Mouse (Mus musculus) midbrain, embryonic 10.5 days (tissue): ENCODE measurements around the gene Scp2d1. TPM values are rescaled to one million over a fixed set of nuclear protein-coding genes. Genes with fewer than 3 reads are reported as not detected.

Experiments used
- DNase-seq: peaks from one replicate; pipeline ENCODE4 v3.0.0-alpha.2; 2017; ENCODE audit warnings: low spot score
- H3K27ac ChIP-seq: fragments of 300-500 bp; sonication (generic); replicated peaks from 2 replicates; pipeline ENCODE4 v1.5.1; 2016; ENCODE audit warnings: mild to moderate bottlenecking
- H3K27me3 ChIP-seq: fragments of 300-500 bp; sonication (generic); 2 replicates; pipeline ENCODE4 v1.6.1; 2016; ENCODE audit warnings: low read depth, mild to moderate bottlenecking; ENCODE audit not compliant: poor library complexity, severe bottlenecking
- H3K36me3 ChIP-seq: fragments of 300-500 bp; sonication (generic); 2 replicates; pipeline ENCODE4 v1.6.1; 2016; ENCODE audit warnings: mild to moderate bottlenecking, moderate library complexity
- H3K4me1 ChIP-seq: fragments of 300-500 bp; sonication (generic); 2 replicates; pipeline ENCODE4 v1.6.1; 2016
- H3K4me3 ChIP-seq: fragments of 300-500 bp; sonication (generic); 2 replicates; pipeline ENCODE4 v1.5.1; 2016; ENCODE audit warnings: mild to moderate bottlenecking, moderate library complexity
- H3K9me3 ChIP-seq: fragments of 300-500 bp; sonication (generic); replicated peaks from 2 replicates; pipeline ENCODE4 v1.6.1; 2016; ENCODE audit warnings: mild to moderate bottlenecking
- WGBS: fragments of 180-500 bp; shearing (Covaris S2); methylation state at CpG from one replicate; pipeline ENCODE4 v1.1.7; 2016; 5-methylcytosine and 5-hydroxymethylcytosine counted together
- polyA plus RNA-seq: library from polyadenylated mRNA; unstranded; fragments of >200 nt; fragmentation: Nextera tagmentation; extraction: Ambion mirVana; gene quantifications from 2 replicates; pipeline ENCODE4 v1.2.1, GENCODE M21; 2016

The Scp2d1 gene
- polyA plus RNA-seq, 1 experiment from 2014 or later: not detected

DNA sequence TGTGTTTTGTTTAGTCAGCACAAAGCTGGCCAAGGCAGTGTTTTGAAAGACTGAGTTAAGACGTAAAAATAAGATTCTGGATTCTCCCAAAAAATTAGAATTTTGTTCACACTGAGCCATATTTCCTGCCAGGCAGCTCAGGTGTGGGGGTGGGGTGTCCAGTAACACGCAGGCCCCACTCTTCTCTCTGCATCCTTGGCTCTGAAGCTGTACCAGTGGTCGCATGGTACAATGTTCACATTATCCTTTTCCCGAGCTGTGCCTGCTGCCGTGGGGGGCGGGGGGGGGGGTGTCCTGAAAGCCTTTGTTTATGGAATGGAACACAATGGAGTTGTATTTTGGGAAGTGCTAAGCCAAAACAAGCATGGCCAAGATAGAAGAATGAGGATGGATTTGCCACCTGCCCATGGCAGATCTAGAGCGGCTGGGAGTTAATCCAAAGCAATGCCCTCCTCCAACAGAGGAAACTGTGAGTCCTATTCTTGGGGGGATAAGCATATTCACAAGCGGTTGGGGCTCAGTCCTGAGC lies 5.1 kb downstream of the Scp2d1 start:
- WGBS: 72% methylated on average over 8 of the region's 8 CpGs
- no peaks in the 10 kb centered on the region for H3K27me3 ChIP-seq

DNA sequence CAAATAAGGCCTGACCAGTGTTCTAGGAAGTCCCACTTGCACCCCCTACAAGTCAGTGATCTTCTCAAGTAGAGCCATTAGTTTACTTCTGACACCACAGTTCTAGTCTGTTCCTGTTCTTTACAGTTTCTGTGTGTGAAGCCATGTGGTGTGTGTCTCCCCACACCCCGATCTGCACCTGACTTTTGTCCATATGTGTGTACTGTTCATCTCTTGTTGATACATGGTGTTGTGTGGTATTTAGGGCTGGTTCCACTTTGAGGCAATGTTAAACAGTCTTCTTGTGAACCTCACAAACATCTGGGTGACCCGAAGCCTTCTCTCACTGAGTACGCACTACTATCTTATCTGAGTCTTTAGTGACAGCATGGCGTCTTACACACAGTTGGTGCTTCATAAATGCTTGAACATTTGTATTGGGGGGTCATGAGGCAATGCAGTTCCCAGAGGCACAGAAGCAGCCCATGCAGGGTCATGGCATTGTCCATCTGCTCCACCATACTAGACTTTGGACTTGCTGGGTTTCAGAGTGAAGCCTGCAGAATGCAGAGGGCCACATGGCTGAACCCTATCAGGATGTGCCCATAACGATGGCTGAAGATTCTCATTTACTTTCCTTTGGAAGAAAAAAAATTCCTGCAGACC lies 13.3 kb downstream of the Scp2d1 start:
- no peak for DNase-seq
- Histone ChIP-seq H3K9me3 (no peaks in the 10 kb centered on the region), H3K27ac (no peak overlapping the region), H3K4me1 (no peaks in the 10 kb centered on the region), H3K4me3 (no peak overlapping the region), H3K36me3 (no peaks in the 10 kb centered on the region), H3K27me3 (no peaks in the 10 kb centered on the region)
- WGBS: 96% methylated on average over 5 of the region's 5 CpGs

More for the DNA sequence above, 5.1 kb downstream of the Scp2d1 start:
- DNase-seq: no peak
- Histone ChIP-seq H3K9me3 (no peaks in the 10 kb centered on the region), H3K27ac (0 out of 2 replicates have a peak overlapping the region, but pooled peaks have one; percentile 38), H3K36me3 (no peaks in the 10 kb centered on the region), H3K4me3 (no peak overlapping the region), H3K4me1 (no peaks in the 10 kb centered on the region)

GRCm38 (mm10) chr2:144837312-144837679 lies 13.8 kb downstream of the Scp2d1 start:
- 92% methylated on average over 3 of the region's 3 CpGs for WGBS
- no peak for DNase-seq

GRCm38 (mm10) chr2:144868827-144869226 lies 45.4 kb downstream of the Scp2d1 start:
- no peaks in the 10 kb centered on the region for H3K27me3 ChIP-seq
- H3K27ac ChIP-seq: no peak overlapping the region
- no peaks in the 10 kb centered on the region for H3K9me3 ChIP-seq
- DNase-seq: no peak
- WGBS: 75% methylated on average over 2 of the region's 2 CpGs
- no peaks in the 10 kb centered on the region for H3K4me1 ChIP-seq
- no peak overlapping the region for H3K4me3 ChIP-seq
- no peaks in the 10 kb centered on the region for H3K36me3 ChIP-seq

More at GRCm38 (mm10) chr2:144837312-144837679, 13.8 kb downstream of the Scp2d1 start:
- Histone ChIP-seq H3K27me3 (no peaks in the 10 kb centered on the region), H3K27ac (no peak overlapping the region), H3K9me3 (no peaks in the 10 kb centered on the region), H3K4me1 (no peaks in the 10 kb centered on the region), H3K36me3 (no peaks in the 10 kb centered on the region), H3K4me3 (no peak overlapping the region)

Other genes with a start within 250 kb of the Scp2d1 start
- 31.6 and 31.9 TPM in 2 replicates for gene Smim26, start 229.6 kb upstream of the Scp2d1 start, polyA plus RNA-seq
- gene Dtd1, start 223.8 kb upstream of the Scp2d1 start, polyA plus RNA-seq: 37.6 and 38.3 TPM in 2 replicates